Mouse (Mus musculus): ENCODE measurements around the gene Frmpd4.

DNA sequence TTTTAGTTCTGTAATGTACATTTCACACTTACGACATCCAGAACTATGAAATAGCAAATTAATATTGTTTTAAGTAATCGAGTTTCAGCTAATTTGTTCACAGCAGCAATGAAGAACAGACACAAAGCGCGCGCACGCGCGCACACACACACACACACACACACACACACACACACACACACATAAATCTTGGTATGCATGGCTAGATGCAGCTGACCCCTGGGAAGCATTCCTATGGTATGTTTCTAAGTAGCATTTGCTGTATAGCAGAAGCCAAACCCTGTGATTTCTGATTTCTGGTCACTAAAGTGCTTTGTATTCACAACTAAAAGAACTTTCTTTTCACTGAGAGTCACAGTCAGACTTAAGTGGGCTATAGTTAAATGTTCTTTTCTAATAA is 922.8 kb downstream of the Frmpd4 start:
- TF ChIP-seq POLR2A (IDR thresholded peaks at IDR 0.05; ENCODE audit: borderline replicate concordance, extremely low read depth, low read depth, low read length) (no peak), CTCF (IDR thresholded peaks at IDR 0.05; ENCODE audit: insufficient read depth, low read length) (no peak)

Data from lung, adult 2 months (tissue).